Mouse (Mus musculus) liver, embryonic 11.5 days (tissue): ENCODE measurements around the gene Itgav. TPM values are rescaled to one million over a fixed set of nuclear protein-coding genes. Genes with fewer than 3 reads are reported as not detected.
A peak's percentile ranks its signal among the peaks of the same experiment; 100 is the strongest.

Experiments used
- ATAC-seq: fragments of 200-750 bp; cut with Nextera tagmentation; replicated peaks from 2 replicates; pipeline ENCODE4 v1.8.0; 2017; ENCODE audit warnings: moderate number of reproducible peaks, mild to moderate bottlenecking, moderate TSS enrichment, moderate library complexity; ENCODE audit not compliant: low FRiP score
- DNase-seq: peaks from one replicate; pipeline ENCODE4 v3.0.0-alpha.2; 2017; ENCODE audit warnings: low spot score
- H3K27ac ChIP-seq: fragments of 300-500 bp; sonication (generic); 2 replicates; pipeline ENCODE4 v1.5.1; 2014; ENCODE audit warnings: mild to moderate bottlenecking, low read depth, low read length, control low read depth
- H3K27me3 ChIP-seq: fragments of 300-500 bp; sonication (generic); replicated peaks from 2 replicates; pipeline ENCODE4 v1.6.1; 2014; ENCODE audit warnings: low read length, mixed read lengths; ENCODE audit not compliant: control insufficient read depth, insufficient read depth
- H3K36me3 ChIP-seq: fragments of 300-500 bp; sonication (generic); 2 replicates; pipeline ENCODE4 v1.6.1; 2014; ENCODE audit warnings: mild to moderate bottlenecking, low read length, moderate library complexity, mixed read lengths; ENCODE audit not compliant: control insufficient read depth, insufficient read depth
- H3K4me1 ChIP-seq: fragments of 300-500 bp; sonication (generic); replicated peaks from 2 replicates; pipeline ENCODE4 v1.6.1; 2014; ENCODE audit warnings: low read length, mixed read lengths; ENCODE audit not compliant: control insufficient read depth, insufficient read depth
- H3K4me2 ChIP-seq: fragments of 300-500 bp; sonication (generic); 2 replicates; pipeline ENCODE4 v1.6.1; 2014; ENCODE audit warnings: mild to moderate bottlenecking, control low read depth, moderate library complexity
- H3K4me3 ChIP-seq: fragments of 300-500 bp; sonication (generic); 2 replicates; pipeline ENCODE4 v1.5.1; 2014; ENCODE audit warnings: low read depth, low read length, control low read depth
- H3K9ac ChIP-seq: fragments of 300-500 bp; sonication (generic); 2 replicates; pipeline ENCODE4 v1.6.1; 2014; ENCODE audit warnings: low read depth, low read length, control low read depth
- H3K9me3 ChIP-seq: fragments of 300-500 bp; sonication (generic); 2 replicates; pipeline ENCODE4 v1.6.1; 2016; ENCODE audit warnings: low read length, inconsistent platforms, mixed read lengths; ENCODE audit not compliant: control insufficient read depth
- WGBS: fragments of 180-500 bp; shearing (Covaris S2); extraction: QIAGEN DNeasy Blood & Tissue Kit; methylation state at CpG from one replicate; pipeline ENCODE4 v1.1.7; 2014; 5-methylcytosine and 5-hydroxymethylcytosine counted together
- polyA plus RNA-seq: library from polyadenylated mRNA; unstranded; fragments of >200 nt; fragmentation: Nextera tagmentation; extraction: Ambion mirVana; gene quantifications from 2 replicates; pipeline ENCODE4 v1.2.1, GENCODE M21; 2014

Gene Itgav
- polyA plus RNA-seq = 34.3 and 38.3 TPM in 2 replicates

GRCm38 (mm10) chr2:83723921-83724826, at the start of gene Itgav:
Gene Itgav (plus strand): TSS chr2:83724397.
- Histone ChIP-seq H3K4me3 (peak within 1 kb of the TSS; percentile 86), H3K36me3 (no peaks in the 10 kb centered on the region), H3K9me3 (no peaks in the 10 kb centered on the region), H3K27ac (peak within 1 kb of the TSS; percentile 89), H3K9ac (peak within 1 kb of the TSS; percentile 90), H3K4me1 (peaks cover 3% of the 10 kb centered on the region), H3K4me2 (peak within 1 kb of the TSS; percentile 87), H3K27me3 (no peaks in the 10 kb centered on the region)
- under 1% methylated on average over 74 of the region's 84 CpGs for WGBS
- ATAC-seq (peak; percentile 94), DNase-seq (peak; percentile 87)

- H3K4me2 ChIP-seq = no peak overlapping the region
- H3K36me3 ChIP-seq = peaks cover 6% of the 10 kb centered on the region; the same call in 1 of the 2 replicates
- H3K9me3 ChIP-seq = no peaks in the 10 kb centered on the region
- no peak overlapping the region for H3K4me3 ChIP-seq
- H3K9ac ChIP-seq = no peak overlapping the region
- no peak overlapping the region for H3K27ac ChIP-seq
- no peak for DNase-seq
- ATAC-seq = no peak
- H3K4me1 ChIP-seq = no peaks in the 10 kb centered on the region
- no peaks in the 10 kb centered on the region for H3K27me3 ChIP-seq
- 87% methylated on average over 7 of the region's 7 CpGs for WGBS
Measured at GRCm38 (mm10) chr2:83674421-83674820, 49.8 kb upstream of the Itgav start.

- Histone ChIP-seq H3K27me3 (no peaks in the 10 kb centered on the region), H3K9ac (no peak overlapping the region), H3K4me2 (no peak overlapping the region), H3K4me1 (no peaks in the 10 kb centered on the region), H3K9me3 (no peaks in the 10 kb centered on the region), H3K36me3 (peaks cover 6% of the 10 kb centered on the region; the same call in 1 of the 2 replicates), H3K4me3 (no peak overlapping the region), H3K27ac (no peak overlapping the region)
- ATAC-seq (no peak), DNase-seq (no peak)
- 89% methylated on average over 9 of the region's 9 CpGs for WGBS
Measured at GRCm38 (mm10) chr2:83674896-83675295, 49.3 kb upstream of the Itgav start.

- Histone ChIP-seq H3K9ac (no peak overlapping the region), H3K27ac (no peak overlapping the region), H3K4me2 (no peak overlapping the region), H3K36me3 (peaks cover 6% of the 10 kb centered on the region; the same call in 1 of the 2 replicates), H3K27me3 (no peaks in the 10 kb centered on the region), H3K4me1 (no peaks in the 10 kb centered on the region), H3K4me3 (no peak overlapping the region), H3K9me3 (no peaks in the 10 kb centered on the region)
- no peak for DNase-seq
- ATAC-seq = no peak
- 66% methylated on average over 5 of the region's 5 CpGs for WGBS
Measured at GRCm38 (mm10) chr2:83675681-83676080, 48.5 kb upstream of the Itgav start.

GRCm38 (mm10) chr2:83676226-83676870, 47.8 kb upstream of the Itgav start:
- Histone ChIP-seq H3K27ac (no peak overlapping the region), H3K9ac (no peak overlapping the region), H3K36me3 (peaks cover 6% of the 10 kb centered on the region; the same call in 1 of the 2 replicates)

GRCm38 (mm10) chr2:83681332-83681731, 42.9 kb upstream of the Itgav start:
- DNase-seq = no peak
- no peak overlapping the region for H3K4me3 ChIP-seq
- H3K4me1 ChIP-seq = 0 out of 2 replicates have a peak, but pooled peaks cover 5% of the 10 kb centered on the region
- 84% methylated on average over 8 of the region's 8 CpGs for WGBS
- H3K36me3 ChIP-seq = no peaks in the 10 kb centered on the region
- no peak overlapping the region for H3K4me2 ChIP-seq
- H3K9me3 ChIP-seq = no peaks in the 10 kb centered on the region
- H3K27me3 ChIP-seq = no peaks in the 10 kb centered on the region
- ATAC-seq = no peak
- H3K9ac ChIP-seq = no peak overlapping the region
- no peak overlapping the region for H3K27ac ChIP-seq

More at GRCm38 (mm10) chr2:83676226-83676870, 47.8 kb upstream of the Itgav start:
- Histone ChIP-seq H3K4me2 (no peak overlapping the region), H3K27me3 (no peaks in the 10 kb centered on the region), H3K4me3 (no peak overlapping the region), H3K9me3 (no peaks in the 10 kb centered on the region), H3K4me1 (no peaks in the 10 kb centered on the region)
- ATAC-seq (no peak), DNase-seq (no peak)
- 78% methylated on average over 4 of the region's 4 CpGs for WGBS

GRCm38 (mm10) chr2:83681785-83682184, 42.4 kb upstream of the Itgav start:
- WGBS = 83% methylated on average over 6 of the region's 6 CpGs
- DNase-seq = no peak

GRCm38 (mm10) chr2:83682282-83682681, 41.9 kb upstream of the Itgav start:
- Histone ChIP-seq H3K4me1 (0 out of 2 replicates have a peak, but pooled peaks cover 5% of the 10 kb centered on the region), H3K4me2 (no peak overlapping the region), H3K9ac (no peak overlapping the region), H3K27me3 (no peaks in the 10 kb centered on the region), H3K36me3 (no peaks in the 10 kb centered on the region), H3K27ac (no peak overlapping the region), H3K9me3 (no peaks in the 10 kb centered on the region), H3K4me3 (no peak overlapping the region)
- ATAC-seq (no peak), DNase-seq (no peak)
- WGBS = 74% methylated on average over 8 of the region's 8 CpGs

More at GRCm38 (mm10) chr2:83681785-83682184, 42.4 kb upstream of the Itgav start:
- no peak overlapping the region for H3K27ac ChIP-seq
- no peak overlapping the region for H3K4me2 ChIP-seq
- H3K9ac ChIP-seq = no peak overlapping the region
- H3K4me1 ChIP-seq = 0 out of 2 replicates have a peak, but pooled peaks cover 5% of the 10 kb centered on the region
- H3K36me3 ChIP-seq = no peaks in the 10 kb centered on the region
- ATAC-seq = no peak
- H3K27me3 ChIP-seq = no peaks in the 10 kb centered on the region
- H3K4me3 ChIP-seq = no peak overlapping the region
- H3K9me3 ChIP-seq = no peaks in the 10 kb centered on the region
